Mouse (Mus musculus) heart, adult 2 months (tissue): ENCODE measurements around the gene Lrrc26. TPM values are rescaled to one million over a fixed set of nuclear protein-coding genes. Genes with fewer than 3 reads are reported as not detected.
A peak's percentile ranks its signal among the peaks of the same experiment; 100 is the strongest.

Experiments
- DNase-seq, 2 experiments: peaks; one replicate each; pipeline ENCODE4 v3.0.0; 2021
- H3K27ac ChIP-seq: fragments of 200-600 bp; 2 replicates; pipeline ENCODE4 v1.8.1; 2022
- H3K27me3 ChIP-seq: fragments of 200-500 bp; 2 replicates; pipeline ENCODE4 v1.6.1; 2012; ENCODE audit warnings: mild to moderate bottlenecking, low read length, inconsistent platforms, mixed read lengths; ENCODE audit not compliant: control insufficient read depth, insufficient read depth
- H3K36me3 ChIP-seq: fragments of 200-500 bp; 2 replicates; pipeline ENCODE4 v1.6.1; 2012; ENCODE audit warnings: low read length, inconsistent platforms; ENCODE audit not compliant: control insufficient read depth, insufficient read depth
- H3K4me1 ChIP-seq: fragments of 200-500 bp; 2 replicates; pipeline ENCODE4 v1.6.1; 2011; ENCODE audit warnings: low read length; ENCODE audit not compliant: control insufficient read depth, insufficient read depth
- H3K4me3 ChIP-seq: fragments of 200-600 bp; 2 replicates; pipeline ENCODE4 v1.8.1; 2022
- H3K79me2 ChIP-seq: fragments of 200-500 bp; replicated peaks from 2 replicates; pipeline ENCODE4 v1.6.1; 2012; ENCODE audit warnings: mild to moderate bottlenecking, inconsistent platforms, low read length, moderate library complexity, mixed read lengths; ENCODE audit not compliant: control insufficient read depth, insufficient read depth
- H3K9ac ChIP-seq: fragments of 200-500 bp; 2 replicates; pipeline ENCODE4 v1.6.1; 2012; ENCODE audit warnings: low read depth, mild to moderate bottlenecking, control low read depth, inconsistent platforms, low read length, mixed read lengths
- CTCF ChIP-seq: fragments of 200-600 bp; IDR thresholded peaks from 2 replicates; pipeline ENCODE4 v1.8.1; 2022; ENCODE audit warnings: antibody characterized with exemption, mild to moderate bottlenecking, moderate library complexity
- EP300 ChIP-seq: fragments of 200-500 bp; IDR thresholded peaks from 2 replicates; pipeline ENCODE4 v1.6.1; 2011; ENCODE audit warnings: low read depth, low read length, control low read depth; ENCODE audit not compliant: insufficient read depth
- POLR2A ChIP-seq: fragments of 200-500 bp; IDR thresholded peaks from 2 replicates; pipeline ENCODE4 v1.6.1; 2011; ENCODE audit warnings: mild to moderate bottlenecking, low read depth, low read length, control low read depth; ENCODE audit not compliant: insufficient read depth
- WGBS: fragments of 180-500 bp; shearing (Covaris S2); methylation state at CpG from one replicate; pipeline ENCODE4 v1.1.7; 2018; 5-methylcytosine and 5-hydroxymethylcytosine counted together
- intact Hi-C: fragments of 180-260 bp; cut with DNase I; formaldehyde crosslinking; loops from one replicate; pipeline ENCODE4 v1.15.1; 2025
- polyA plus RNA-seq: library from polyadenylated mRNA; depleted of rRNA; stranded (reverse); fragments of >200 nt; gene quantifications from 2 replicates; pipeline ENCODE4 v1.2.3, GENCODE M21; 2012
- total RNA-seq, 2 experiments: library from RNA; stranded (reverse); gene quantifications; 2 replicates each; pipeline ENCODE4 v1.2.3; 2021

Lrrc26 gene
- total and polyA plus RNA-seq, 3 experiments, result 2.9 TPM; not detected in 2

DNA sequence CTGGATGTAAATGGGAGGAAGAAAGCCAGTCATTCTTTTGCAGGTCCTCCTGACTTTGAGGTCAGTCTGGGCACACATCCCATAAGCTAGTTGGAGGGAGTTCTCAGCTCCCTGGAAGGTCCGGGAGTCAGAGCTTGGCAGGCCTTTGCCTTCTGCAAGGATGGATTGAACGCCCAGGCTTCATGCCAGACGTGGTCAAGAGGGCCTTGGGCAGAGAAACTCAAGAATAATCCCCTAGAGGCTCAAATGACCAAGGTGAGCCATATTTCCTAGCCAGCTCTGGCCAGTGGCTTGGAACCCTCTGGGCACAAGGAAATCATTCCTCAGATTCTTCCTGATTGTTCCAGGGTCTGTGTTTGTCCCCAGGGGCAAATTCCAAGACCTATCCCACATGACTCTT, 24.9 kb upstream of the Lrrc26 start:
- Histone ChIP-seq H3K27me3 (no peaks in the 10 kb centered on the region), H3K9ac (no peak overlapping the region), H3K79me2 (no peaks in the 10 kb centered on the region), H3K27ac (peak overlapping the region; percentile 67), H3K4me1 (peaks cover 20% of the 10 kb centered on the region), H3K4me3 (no peak overlapping the region), H3K36me3 (no peaks in the 10 kb centered on the region)
- intact Hi-C loops, result no loop called here
- 59% methylated on average over 3 of the region's 3 CpGs for WGBS
- DNase-seq, result no peak
- TF ChIP-seq POLR2A (no peak), CTCF (no peak), EP300 (no peak)

DNA sequence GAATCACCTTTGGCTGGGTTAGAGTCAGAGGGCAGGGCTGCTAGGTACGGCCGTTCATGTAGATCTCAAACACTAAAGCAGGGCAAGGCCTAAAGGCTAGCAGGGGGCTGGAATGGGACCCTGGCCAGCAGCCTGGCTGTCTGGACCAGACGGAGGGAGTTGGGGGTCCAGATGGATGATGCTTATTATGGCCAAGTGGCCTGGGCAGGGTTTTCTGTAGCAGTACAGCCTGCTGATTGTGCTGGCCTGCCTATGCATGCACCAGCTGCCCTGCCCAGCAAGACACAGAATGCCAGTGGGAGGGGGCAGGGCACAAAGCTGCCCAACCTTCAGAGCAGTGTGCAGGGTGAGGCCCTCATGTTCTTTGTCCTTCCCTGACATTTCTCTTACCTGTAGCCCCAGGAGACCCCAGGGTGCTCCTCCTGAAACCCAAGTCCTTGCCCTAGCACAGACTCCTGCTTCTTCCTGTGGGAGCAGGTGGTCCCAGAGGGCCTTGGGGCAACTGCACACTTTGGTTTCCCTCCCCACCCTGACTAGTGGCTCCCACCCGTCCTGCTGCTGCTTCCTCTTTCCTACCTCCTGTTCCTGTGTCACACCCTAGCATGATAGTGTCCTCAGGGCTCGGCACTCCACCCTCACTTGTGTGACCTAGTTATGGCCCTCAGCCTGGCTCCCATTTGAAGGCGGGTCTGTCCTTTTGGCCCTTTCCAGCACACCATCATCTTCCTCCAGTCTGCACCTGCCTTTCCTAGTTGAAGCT, 23.6 kb upstream of the Lrrc26 start:
- no peaks in the 10 kb centered on the region for H3K36me3 ChIP-seq
- peaks cover 20% of the 10 kb centered on the region for H3K4me1 ChIP-seq
- peak; percentile 61 to 66 for DNase-seq
- no peaks in the 10 kb centered on the region for H3K79me2 ChIP-seq
- intact Hi-C loops, result loop anchor here (2.0 kb wide), 1 partner anchor 71 kb away; no protein-coding TSS in a partner anchor
- peak overlapping the region; percentile 22; the same call in 1 of the 2 replicates for H3K4me3 ChIP-seq
- H3K27ac ChIP-seq, result peak overlapping the region; percentile 67
- H3K27me3 ChIP-seq, result no peaks in the 10 kb centered on the region
- 43% methylated on average over 6 of the region's 6 CpGs for WGBS
- TF ChIP-seq EP300 (peak; percentile 74), POLR2A (no peak)
- no peak overlapping the region for H3K9ac ChIP-seq

DNA sequence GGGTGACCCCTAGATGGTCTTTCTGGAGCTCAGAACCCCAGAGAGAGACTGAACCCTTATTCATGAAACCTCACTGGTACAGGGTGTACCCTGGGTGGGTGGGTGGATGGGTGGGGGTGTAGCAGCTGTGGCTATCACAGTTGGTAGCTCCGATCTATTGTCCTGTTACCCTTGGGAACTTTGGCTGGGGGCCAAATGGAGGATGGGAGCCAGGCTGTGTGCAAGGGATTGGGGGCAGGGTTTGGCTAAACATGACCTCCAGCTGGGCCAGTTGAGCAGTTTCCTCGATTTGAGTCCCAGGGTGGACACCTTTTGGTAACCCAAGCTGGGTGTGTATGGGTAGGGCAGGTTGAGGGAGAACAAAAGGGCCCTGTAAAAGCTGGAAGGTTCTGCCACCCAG, 23.0 kb upstream of the Lrrc26 start:
- peak; percentile 55 to 67 for DNase-seq
- no peak overlapping the region for H3K4me3 ChIP-seq
- peaks cover 23% of the 10 kb centered on the region for H3K4me1 ChIP-seq
- H3K36me3 ChIP-seq, result no peaks in the 10 kb centered on the region
- no peaks in the 10 kb centered on the region for H3K27me3 ChIP-seq
- TF ChIP-seq CTCF (no peak), EP300 (no peak), POLR2A (no peak)
- no peaks in the 10 kb centered on the region for H3K79me2 ChIP-seq
- 16% methylated on average over 2 of the region's 2 CpGs for whole genome bisulfite sequencing
- intact Hi-C loops, result loop anchor here (2.0 kb wide), 1 partner anchor 72 kb away; no protein-coding TSS in a partner anchor
- H3K27ac ChIP-seq, result peak overlapping the region; percentile 67
- H3K9ac ChIP-seq, result no peak overlapping the region

DNA sequence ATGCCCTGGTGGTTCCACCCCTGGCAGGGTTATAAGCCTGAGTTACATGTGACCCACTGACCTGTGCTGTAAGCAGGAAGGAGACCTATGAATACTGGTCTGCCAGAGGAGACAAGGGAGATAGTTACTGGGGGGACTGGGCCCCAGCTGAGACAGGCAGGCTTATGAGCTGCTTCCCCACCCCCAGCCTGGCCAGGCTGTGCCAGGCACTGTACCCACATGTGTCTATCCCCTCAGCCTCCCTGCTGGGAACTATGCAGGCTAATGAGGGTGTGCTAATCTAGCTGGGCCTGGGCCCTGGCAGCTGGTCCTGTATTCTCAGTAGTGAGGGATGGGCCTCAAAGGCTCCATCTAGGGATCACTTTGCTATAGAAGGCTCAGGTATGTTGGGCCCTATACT, 22.5 kb upstream of the Lrrc26 start:
- TF ChIP-seq EP300, result no peak
- TF ChIP-seq POLR2A, result no peak
- no peak for TF ChIP-seq CTCF
- no peaks in the 10 kb centered on the region for H3K79me2 ChIP-seq
- no peak for DNase-seq
- no peaks in the 10 kb centered on the region for H3K36me3 ChIP-seq
- peaks cover 23% of the 10 kb centered on the region for H3K4me1 ChIP-seq
- no peak overlapping the region for H3K4me3 ChIP-seq
- H3K9ac ChIP-seq, result 0 out of 2 replicates have a peak overlapping the region, but pooled peaks have one; percentile 10
- peak overlapping the region; percentile 67 for H3K27ac ChIP-seq
- no peaks in the 10 kb centered on the region for H3K27me3 ChIP-seq
- intact Hi-C loops, result loop anchor here (2.0 kb wide), 1 partner anchor 72 kb away; no protein-coding TSS in a partner anchor

DNA sequence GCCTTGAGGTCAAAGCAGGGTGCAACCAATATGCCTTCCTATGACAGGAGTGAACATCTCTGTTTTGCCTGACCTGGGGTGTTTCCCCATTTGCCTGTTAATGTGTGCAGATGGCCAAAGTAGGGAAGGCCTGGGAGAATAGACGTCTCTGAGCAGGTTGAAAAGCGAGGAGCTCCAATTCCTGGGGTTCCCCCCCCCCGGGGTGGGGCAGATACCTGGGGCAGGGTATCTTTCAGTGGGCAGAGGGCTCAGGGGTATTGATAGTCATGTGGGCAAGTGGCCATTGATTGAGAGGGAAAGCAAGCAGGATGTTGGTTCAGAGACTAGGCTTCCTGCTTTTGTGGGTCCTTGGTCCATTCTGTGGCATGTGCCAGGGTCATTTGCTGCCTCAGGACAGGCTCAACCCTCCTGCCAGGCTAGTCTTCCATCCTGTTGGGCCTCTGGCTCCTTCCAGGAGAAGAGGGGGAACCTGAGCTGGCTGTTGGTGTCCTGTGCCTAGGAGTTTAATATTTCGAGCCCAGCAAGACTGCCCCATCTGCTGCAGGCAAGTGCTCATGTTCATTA, 21.9 kb upstream of the Lrrc26 start:
- no peak for TF ChIP-seq POLR2A
- no peak for TF ChIP-seq CTCF
- TF ChIP-seq EP300, result no peak
- no peak overlapping the region for H3K9ac ChIP-seq

More for the DNA sequence above, 21.9 kb upstream of the Lrrc26 start:
- no peak overlapping the region for H3K4me3 ChIP-seq
- H3K4me1 ChIP-seq, result peaks cover 23% of the 10 kb centered on the region
- H3K27me3 ChIP-seq, result no peaks in the 10 kb centered on the region
- DNase-seq, result no peak
- intact Hi-C loops, result loop anchor here (2.0 kb wide), 1 partner anchor 73 kb away; no protein-coding TSS in a partner anchor
- no peaks in the 10 kb centered on the region for H3K36me3 ChIP-seq
- 79% methylated on average over 4 of the region's 4 CpGs for WGBS
- 0 out of 2 replicates have a peak, but pooled peaks cover 2% of the 10 kb centered on the region for H3K79me2 ChIP-seq
- no peak overlapping the region; the same call in 1 of the 2 replicates for H3K27ac ChIP-seq
